Mouse (Mus musculus) G1E (cell line): ENCODE measurements around the gene Mxra7. TPM values are rescaled to one million over a fixed set of nuclear protein-coding genes. Genes with fewer than 3 reads are reported as not detected.

Experiments
- ATAC-seq: 2 replicates; pipeline ENCODE4 v1.8.0; 2016; ENCODE audit warnings: mild to moderate bottlenecking; ENCODE audit not compliant: insufficient number of reproducible peaks, poor library complexity, low FRiP score, severe bottlenecking; ENCODE audit errors: extremely low read depth
- DNase-seq: peaks from one replicate; pipeline ENCODE4 v3.0.0; 2012; ENCODE audit warnings: low spot score
- H3K27me3 ChIP-seq: 2 replicates; pipeline ENCODE4 v1.6.1; 2012; ENCODE audit warnings: mild to moderate bottlenecking, low read length, inconsistent platforms; ENCODE audit not compliant: insufficient read depth
- H3K36me3 ChIP-seq: replicated peaks from 2 replicates; pipeline ENCODE3; 2012; ENCODE audit warnings: mild to moderate bottlenecking, inconsistent platforms
- H3K4me1 ChIP-seq: 2 replicates; pipeline ENCODE4 v1.6.1; 2012; ENCODE audit warnings: low read depth, low read length, inconsistent platforms, mixed read lengths; ENCODE audit not compliant: insufficient read depth
- H3K4me3 ChIP-seq: 2 replicates; pipeline ENCODE4 v1.5.1; 2012; ENCODE audit warnings: low read depth, mild to moderate bottlenecking, inconsistent platforms, low read length, moderate library complexity, mixed read lengths
- H3K9me3 ChIP-seq: replicated peaks from 2 replicates; pipeline ENCODE4 v1.6.1; 2012; ENCODE audit warnings: inconsistent platforms
- CTCF ChIP-seq: IDR thresholded peaks from 2 replicates; pipeline ENCODE4 v1.5.1; 2012; ENCODE audit warnings: low read depth, low read length, inconsistent platforms, mixed read lengths
- GATA1 ChIP-seq: IDR thresholded peaks from 2 replicates; pipeline ENCODE4 v1.6.1; 2012; ENCODE audit warnings: borderline replicate concordance, low read length, inconsistent platforms, mixed read lengths
- GATA2 ChIP-seq: IDR thresholded peaks from 2 replicates; pipeline ENCODE4 v1.6.1; 2012; ENCODE audit warnings: low read depth, low read length, inconsistent platforms, borderline replicate concordance
- POLR2AphosphoS5 ChIP-seq: IDR thresholded peaks from 2 replicates; pipeline ENCODE4 v1.6.1; 2012; ENCODE audit warnings: low read depth, low read length, inconsistent platforms; ENCODE audit not compliant: insufficient replicate concordance
- TAL1 ChIP-seq: conservative IDR thresholded peaks from 2 replicates; pipeline ENCODE4 v1.6.1; 2012; ENCODE audit warnings: low read depth, low read length, inconsistent platforms, mixed read lengths
- polyA plus RNA-seq: library from polyadenylated mRNA; stranded (reverse); fragments of >175 nt; gene quantifications from 2 replicates; pipeline ENCODE4 v1.2.3, GENCODE M21; 2012
- total RNA-seq, 2 experiments: library from RNA; stranded (forward) in 1 of 2; stranded (reverse) in 1 of 2; fragments of 200-1000 nt in 1 of 2; fragments of >200 nt in 1 of 2; fragmentation: Nextera tagmentation in 1 of 2; gene quantifications; 2 replicates each; pipeline ENCODE4 v1.2.3; 2014 to 2017

Mxra7 gene
- total and polyA plus RNA-seq, 3 experiments = not detected

DNA sequence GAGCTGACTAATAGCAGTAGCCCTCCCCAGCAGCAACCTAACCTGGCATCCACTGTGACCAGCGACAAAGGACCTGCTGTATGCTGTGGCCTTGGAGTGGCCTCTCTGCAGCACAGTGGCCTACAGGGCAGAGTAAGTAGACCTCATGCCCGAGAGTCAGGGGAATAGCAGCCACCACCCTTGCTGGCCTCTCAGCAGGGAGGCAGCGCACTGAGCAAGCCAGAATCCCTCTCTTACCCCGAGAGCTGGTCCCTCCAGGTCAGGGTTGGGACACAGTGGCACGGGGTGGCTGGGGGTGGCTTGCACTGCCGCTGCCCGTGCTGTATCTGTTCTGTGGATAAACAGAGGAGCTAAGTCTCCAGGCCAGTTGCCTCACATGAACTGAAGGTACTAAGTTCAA, 11.8 kb upstream of the Mxra7 start:
- no peak for ATAC-seq

DNA sequence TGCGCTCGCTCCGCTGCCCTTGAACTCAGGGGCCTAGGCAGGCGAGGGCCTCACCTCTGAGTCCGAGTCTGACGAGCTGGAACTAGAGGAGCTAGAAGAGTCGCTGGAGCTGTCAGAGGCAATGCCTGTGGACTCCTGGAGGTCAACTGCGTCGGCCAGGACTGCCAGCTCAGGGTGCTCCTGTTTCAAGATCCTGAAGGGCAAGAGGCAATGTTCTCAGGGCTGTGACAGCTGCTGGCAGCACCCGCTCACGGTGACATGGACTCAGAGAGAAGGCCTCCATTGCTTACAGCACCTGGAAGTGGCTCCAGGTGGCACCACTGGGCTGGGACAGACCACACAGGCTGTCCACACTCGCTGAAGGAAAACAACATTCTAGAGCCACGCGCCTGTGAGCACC, 11.1 kb upstream of the Mxra7 start:
- Histone ChIP-seq H3K4me3 (peak overlapping the region; percentile 66; the same call in 1 of the 2 replicates), H3K36me3 (peaks cover 83% of the 10 kb centered on the region)

More for the DNA sequence above, 11.8 kb upstream of the Mxra7 start:
- Histone ChIP-seq H3K9me3 (no peaks in the 10 kb centered on the region), H3K36me3 (peaks cover 76% of the 10 kb centered on the region), H3K27me3 (no peaks in the 10 kb centered on the region), H3K4me1 (peaks cover 62% of the 10 kb centered on the region), H3K4me3 (peak overlapping the region; percentile 89)
- TF ChIP-seq GATA1 (no peak), CTCF (no peak), TAL1 (no peak), GATA2 (no peak), POLR2AphosphoS5 (no peak)
- DNase-seq = no peak

GRCm38 (mm10) chr11:116837441-116837840, 9.6 kb upstream of the Mxra7 start:
- Histone ChIP-seq H3K9me3 (no peaks in the 10 kb centered on the region), H3K4me3 (peak overlapping the region; percentile 50; the same call in 1 of the 2 replicates), H3K36me3 (peaks cover 96% of the 10 kb centered on the region), H3K4me1 (peaks cover 73% of the 10 kb centered on the region), H3K27me3 (no peaks in the 10 kb centered on the region)
- no peak for TF ChIP-seq GATA2
- TF ChIP-seq CTCF = no peak
- TF ChIP-seq GATA1 = no peak
- no peak for TF ChIP-seq TAL1
- TF ChIP-seq POLR2AphosphoS5 = no peak
- ATAC-seq = no peak
- DNase-seq = no peak

More for the DNA sequence above, 11.1 kb upstream of the Mxra7 start:
- TF ChIP-seq GATA1 (no peak), CTCF (no peak), POLR2AphosphoS5 (no peak), TAL1 (no peak), GATA2 (no peak)
- DNase-seq (no peak), ATAC-seq (no peak)
- Histone ChIP-seq H3K27me3 (no peaks in the 10 kb centered on the region), H3K4me1 (peaks cover 67% of the 10 kb centered on the region), H3K9me3 (no peaks in the 10 kb centered on the region)

DNA sequence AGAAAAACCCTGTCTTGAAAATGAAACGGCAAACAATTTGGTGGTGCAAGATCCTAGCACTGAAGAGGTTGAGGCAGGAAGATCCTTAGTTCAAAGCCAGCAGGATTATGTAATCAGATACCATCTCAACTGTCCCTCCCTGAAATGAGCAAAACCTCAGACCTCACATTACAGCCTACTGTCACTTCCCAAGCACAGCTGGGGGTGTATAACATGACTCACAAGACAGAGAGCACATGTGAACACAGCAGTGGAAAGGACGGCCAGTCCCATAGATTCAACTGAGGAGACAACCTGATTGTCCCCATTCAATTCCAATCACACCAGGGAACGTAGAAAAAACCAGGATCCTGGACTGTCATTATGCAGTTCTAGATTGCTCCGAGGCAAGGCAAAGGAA, 8.4 kb upstream of the Mxra7 start:
- ATAC-seq (no peak), DNase-seq (no peak)
- H3K27me3 ChIP-seq = no peaks in the 10 kb centered on the region
- H3K9me3 ChIP-seq = no peaks in the 10 kb centered on the region
- H3K36me3 ChIP-seq = peaks cover 91% of the 10 kb centered on the region
- peaks cover 75% of the 10 kb centered on the region for H3K4me1 ChIP-seq
- no peak for TF ChIP-seq TAL1
- no peak for TF ChIP-seq GATA2
- TF ChIP-seq CTCF = no peak
- TF ChIP-seq POLR2AphosphoS5 = no peak; the same call in 1 of the 2 replicates
- peak overlapping the region; percentile 31; the same call in 1 of the 2 replicates for H3K4me3 ChIP-seq

DNA sequence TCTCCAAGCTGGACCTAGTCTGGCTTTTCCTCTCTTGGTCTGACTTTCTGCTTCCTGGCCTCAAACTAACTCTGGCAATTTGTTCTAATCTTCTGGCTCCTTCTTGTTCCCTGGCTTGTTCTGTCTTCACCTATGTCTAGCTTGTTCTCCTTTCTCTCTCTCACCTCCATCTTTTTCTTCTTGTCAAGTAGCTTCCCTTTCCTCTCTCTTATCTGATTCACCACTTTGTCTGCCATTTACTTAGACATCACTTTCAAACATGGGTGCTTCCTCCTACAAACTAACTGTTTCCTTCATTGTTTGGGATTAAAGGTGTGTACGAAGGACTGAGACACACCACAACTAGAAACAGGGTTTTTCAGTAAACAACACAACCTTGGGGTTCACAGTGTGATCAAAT, 7.1 kb upstream of the Mxra7 start:
- H3K4me3 ChIP-seq = no peak overlapping the region
- ATAC-seq = no peak
- H3K4me1 ChIP-seq = peaks cover 61% of the 10 kb centered on the region
- peaks cover 77% of the 10 kb centered on the region for H3K36me3 ChIP-seq
- H3K27me3 ChIP-seq = peaks cover 2% of the 10 kb centered on the region; the same call in 1 of the 2 replicates
- H3K9me3 ChIP-seq = no peaks in the 10 kb centered on the region
- DNase-seq = no peak
- no peak for TF ChIP-seq GATA2
- no peak for TF ChIP-seq POLR2AphosphoS5
- TF ChIP-seq CTCF = no peak
- no peak for TF ChIP-seq TAL1
- TF ChIP-seq GATA1 = no peak

DNA sequence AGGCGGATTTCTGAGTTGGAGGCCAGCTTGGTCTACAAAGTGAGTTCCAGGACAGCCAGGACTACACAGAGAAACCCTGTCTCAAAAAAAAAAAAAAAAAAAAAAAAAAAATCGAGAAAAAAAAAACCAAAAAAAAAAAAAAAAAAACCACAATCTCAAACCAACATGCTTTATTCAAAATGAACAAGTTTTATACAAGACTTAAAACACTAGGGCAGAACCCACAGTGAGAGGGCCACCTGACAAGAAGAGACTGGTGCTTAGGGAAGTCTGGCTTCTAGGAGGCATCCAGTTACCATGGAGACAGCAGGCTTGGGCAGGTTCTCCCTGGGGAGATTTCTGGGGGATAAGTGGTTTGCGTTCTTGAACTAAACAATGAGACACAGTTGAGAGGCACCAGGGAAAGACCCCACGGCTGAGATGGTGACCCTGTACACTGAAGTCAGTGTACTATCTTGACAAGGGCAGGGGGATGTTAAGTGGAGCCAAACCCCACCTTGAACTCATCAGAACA, 4.4 kb upstream of the Mxra7 start:
- no peak for TF ChIP-seq GATA2
- ATAC-seq (no peak), DNase-seq (no peak)
- H3K4me1 ChIP-seq = peaks cover 39% of the 10 kb centered on the region
- H3K4me3 ChIP-seq = no peak overlapping the region
- H3K36me3 ChIP-seq = peaks cover 50% of the 10 kb centered on the region
- peaks cover 6% of the 10 kb centered on the region for H3K9me3 ChIP-seq
- peaks cover 20% of the 10 kb centered on the region for H3K27me3 ChIP-seq
